In genomic region chr7:99590064-99590463, GRCm38 (mm10) we compare ENCODE assay signal across 1 mouse cellular context.
TF ChIP-seq lines count a peak whose summit lies in the region.

No protein-coding gene starts in this region.

TF ChIP-seq in MEL, 35 proteins besides CTCF, POLR2A, EP300 and RAD21 (continued from another document):
- TF ChIP-seq E2F4 (IDR thresholded peaks at IDR 0.05; ENCODE audit: borderline replicate concordance, low read depth, low read length) = no peak
- no peak for TF ChIP-seq MYB (IDR thresholded peaks at IDR 0.05; ENCODE audit: low read depth, low read length)
- TF ChIP-seq MAFK (IDR thresholded peaks at IDR 0.05; ENCODE audit: borderline replicate concordance, low read depth, low read length) = no peak
- TF ChIP-seq ZMIZ1 (IDR thresholded peaks at IDR 0.05; ENCODE audit: low read depth, low read length) = no peak
- no peak for TF ChIP-seq ETS1 (IDR thresholded peaks at IDR 0.05; ENCODE audit: low read depth, low read length)
- TF ChIP-seq GATA1 (IDR thresholded peaks at IDR 0.05; ENCODE audit: low read depth, low read length) = no peak
- TF ChIP-seq MEF2A (IDR thresholded peaks at IDR 0.05; ENCODE audit: extremely low read depth, insufficient replicate concordance, low read depth, low read length, poor library complexity, severe bottlenecking) = no peak
- no peak for TF ChIP-seq RCOR1 (IDR thresholded peaks at IDR 0.05; ENCODE audit: low read depth, low read length)
- TF ChIP-seq CHD2 (IDR thresholded peaks at IDR 0.05; ENCODE audit: low read length) = no peak
- TF ChIP-seq BHLHE40 (IDR thresholded peaks at IDR 0.05; ENCODE audit: borderline replicate concordance, low read depth, low read length) = peak; percentile 31; the same call in 1 of the 2 replicates
- no peak for TF ChIP-seq POLR2AphosphoS2 (IDR thresholded peaks at IDR 0.05; ENCODE audit: low read length)
- no peak for TF ChIP-seq MAX (IDR thresholded peaks at IDR 0.05; ENCODE audit: low read length)
- no peak for TF ChIP-seq NRF1 (IDR thresholded peaks at IDR 0.05; ENCODE audit: insufficient read depth, low read depth, low read length, poor library complexity, severe bottlenecking)
- TF ChIP-seq CHD1 (IDR thresholded peaks at IDR 0.05; ENCODE audit: low read depth, low read length) = no peak
- peak; percentile 30; the same call in 1 of the 2 replicates for TF ChIP-seq SIN3A (IDR thresholded peaks at IDR 0.05; ENCODE audit: low read length)
- TF ChIP-seq MYC (IDR thresholded peaks at IDR 0.05; ENCODE audit: low read depth, low read length) = 0 out of 2 replicates have a peak, but pooled peaks have one; percentile 23
- no peak for TF ChIP-seq UBTF (IDR thresholded peaks at IDR 0.05; ENCODE audit: borderline replicate concordance, insufficient read depth, low read depth, low read length)
- peak; percentile 94 for TF ChIP-seq SMC3 (IDR thresholded peaks at IDR 0.05; ENCODE audit: low read depth, low read length)
